Mouse (Mus musculus) thymus, adult 2 months (tissue): ENCODE results near the gene Cdk1.
A peak's percentile ranks its signal among the peaks of the same experiment; 100 is the strongest.

Experiments used
- CTCF ChIP-seq: fragments of 200-500 bp; IDR thresholded peaks from 2 replicates; pipeline ENCODE4 v1.5.1; 2012; ENCODE audit warnings: mild to moderate bottlenecking, control low read depth, low read length, moderate library complexity, borderline replicate concordance; ENCODE audit not compliant: control insufficient read depth, poor library complexity, insufficient read depth; ENCODE audit errors: extremely low read depth
- POLR2A ChIP-seq: fragments of 200-500 bp; IDR thresholded peaks from 2 replicates; pipeline ENCODE4 v1.6.1; 2012; ENCODE audit warnings: mild to moderate bottlenecking, low read length, control low read depth, moderate library complexity; ENCODE audit not compliant: control insufficient read depth, poor library complexity, insufficient read depth; ENCODE audit errors: extremely low read depth

GRCm38 (mm10) chr10:69371441-69371840 is 18.7 kb upstream of the Cdk1 start:
- TF ChIP-seq CTCF: peak; percentile 89; the same call in 1 of the 2 replicates
- TF ChIP-seq POLR2A: no peak
